Mouse (Mus musculus) lung, postnatal 4 days (tissue): Measurements from ENCODE around the gene Vmn1r220.
"Not testable (repeated sequence)": the region's sequence is repeated elsewhere in the genome, so short reads cannot be mapped to it uniquely, and the experiment has no call there.

Experiments
- DNase-seq, 2 experiments: peaks; one replicate each; pipeline ENCODE4 v3.0.0; 2021

The Vmn1r220 gene

GRCm38 (mm10) chr13:23187875-23188274 is at the start of gene Vmn1r220:
Gene Vmn1r220, minus strand, starts transcription at chr13:23187975.
- no peak for DNase-seq

GRCm38 (mm10) chr13:23235847-23236246 is 48.1 kb upstream of the Vmn1r220 start, which contains the start of gene Vmn1r222:
Gene Vmn1r222, minus strand, starts transcription at chr13:23235947.
- not testable (repeated sequence) for DNase-seq

GRCm38 (mm10) chr13:23213827-23214226 is 26.1 kb upstream of the Vmn1r220 start, which contains the start of gene Vmn1r221:
Gene Vmn1r221, plus strand, starts transcription at chr13:23214127.
- DNase-seq, result not testable (repeated sequence)

- DNase-seq, result not testable (repeated sequence)
Observed at GRCm38 (mm10) chr13:23203885-23204284, 16.1 kb upstream of the Vmn1r220 start.

- not testable (repeated sequence) for DNase-seq
Observed at GRCm38 (mm10) chr13:23166471-23166870, 21.3 kb downstream of the Vmn1r220 start.

GRCm38 (mm10) chr13:23159012-23159411 is 28.8 kb downstream of the Vmn1r220 start, which contains the start of gene Vmn1r219:
Gene Vmn1r219, plus strand, starts transcription at chr13:23159312.
- DNase-seq, result no peak

- DNase-seq, result peak in 1 of 2 experiments; percentile 27
Observed at GRCm38 (mm10) chr13:23157848-23158247, 29.9 kb downstream of the Vmn1r220 start.

- DNase-seq, result no peak
Observed at GRCm38 (mm10) chr13:23138880-23139279, 48.9 kb downstream of the Vmn1r220 start.

- DNase-seq, result no peak
Observed at GRCm38 (mm10) chr13:23133501-23133900, 54.3 kb downstream of the Vmn1r220 start.

- DNase-seq, result no peak
Observed at GRCm38 (mm10) chr13:23133099-23133498, 54.7 kb downstream of the Vmn1r220 start, which contains the start of gene Vmn1r218. Gene Vmn1r218, plus strand, starts transcription at chr13:23133155.
